In the genomic region with DNA sequence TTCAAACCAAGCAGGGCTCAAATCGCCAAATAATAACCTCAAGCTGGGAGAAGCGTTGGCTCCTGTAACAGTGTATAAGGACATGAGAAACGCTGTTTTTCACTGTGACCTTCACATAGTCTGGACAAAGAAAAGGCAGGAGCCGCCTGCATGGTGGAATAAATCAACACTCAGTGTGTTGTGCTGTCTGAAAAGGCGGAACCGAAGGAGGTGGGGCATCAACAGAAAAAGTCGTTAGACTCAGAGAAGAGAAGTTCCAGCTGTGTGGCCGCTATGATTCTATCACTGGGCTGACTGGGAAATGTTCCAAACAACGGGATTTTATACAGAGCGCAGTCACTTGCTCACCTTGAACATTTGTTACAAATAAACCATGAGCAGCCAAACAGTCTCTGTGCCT, we compare ENCODE assay signal across 8 mouse cellular contexts.
DNase-seq lines count a peak whose midpoint lies in the region; ATAC-seq and TF ChIP-seq lines count a peak whose summit lies in the region.

No protein-coding gene starts in this region.

- WGBS in embryonic facial prominence, embryonic 13.5 days: 56% methylated on average over 10 of the region's 10 CpGs
- 79% methylated on average over 10 of the region's 10 CpGs for WGBS in embryonic facial prominence, embryonic 10.5 days
- 17% methylated on average over 10 of the region's 10 CpGs for WGBS in kidney, postnatal 0 days
- WGBS in neural tube, embryonic 14.5 days: 7% methylated on average over 10 of the region's 10 CpGs

- TF ChIP-seq CTCF in kidney, postnatal 0 days (IDR thresholded peaks at IDR 0.05; ENCODE audit: low read depth): no peak

- peak overlapping the region; percentile 11; the same call in 1 of the 2 replicates for H3K27ac ChIP-seq in embryonic facial prominence, embryonic 13.5 days
- no peak overlapping the region for H3K27ac ChIP-seq in embryonic facial prominence, embryonic 10.5 days (replicated peaks)
- H3K27ac ChIP-seq in kidney, postnatal 0 days: no peak overlapping the region
- no peak overlapping the region for H3K27ac ChIP-seq in neural tube, embryonic 14.5 days (ENCODE audit: low read depth, low read length)

- H3K36me3 ChIP-seq in embryonic facial prominence, embryonic 13.5 days: no peaks in the 10 kb centered on the region
- H3K36me3 ChIP-seq in embryonic facial prominence, embryonic 10.5 days (replicated peaks): no peaks in the 10 kb centered on the region
- H3K36me3 ChIP-seq in kidney, postnatal 0 days (ENCODE audit: insufficient read depth, low read length): no peaks in the 10 kb centered on the region
- no peaks in the 10 kb centered on the region for H3K36me3 ChIP-seq in neural tube, embryonic 14.5 days (ENCODE audit: control insufficient read depth, insufficient read depth, low read length)

- H3K9ac ChIP-seq in embryonic facial prominence, embryonic 13.5 days: no peak overlapping the region
- H3K9ac ChIP-seq in kidney, postnatal 0 days (ENCODE audit: low read depth, low read length): no peak overlapping the region
- H3K9ac ChIP-seq in neural tube, embryonic 14.5 days (replicated peaks; ENCODE audit: low read depth, low read length): no peak overlapping the region

- H3K4me1 ChIP-seq in embryonic facial prominence, embryonic 13.5 days: 0 out of 2 replicates have a peak, but pooled peaks cover 6% of the 10 kb centered on the region
- no peaks in the 10 kb centered on the region for H3K4me1 ChIP-seq in embryonic facial prominence, embryonic 10.5 days
- H3K4me1 ChIP-seq in kidney, postnatal 0 days (replicated peaks; ENCODE audit: insufficient read depth, low read length): no peaks in the 10 kb centered on the region
- peaks cover 3% of the 10 kb centered on the region; the same call in 1 of the 2 replicates for H3K4me1 ChIP-seq in neural tube, embryonic 14.5 days (ENCODE audit: control insufficient read depth, insufficient read depth, low read length)

- no peak for DNase-seq in embryonic facial prominence, embryonic 10.5 days (ENCODE audit: low spot score)
- peak; percentile 30 for DNase-seq in embryo, embryonic 11.5 days (ENCODE audit: low read depth, low spot score)
- peak; percentile 97 for DNase-seq in kidney, postnatal 0 days (ENCODE audit: low spot score)
- DNase-seq in retina, postnatal 1 day: no peak
- DNase-seq in B cell, adult 2 months: no peak
- no peak for DNase-seq in gastrocnemius, postnatal 14 days

- no peaks in the 10 kb centered on the region for H3K27me3 ChIP-seq in embryonic facial prominence, embryonic 13.5 days
- no peaks in the 10 kb centered on the region for H3K27me3 ChIP-seq in embryonic facial prominence, embryonic 10.5 days (replicated peaks; ENCODE audit: low read depth, poor library complexity, severe bottlenecking)
- no peaks in the 10 kb centered on the region for H3K27me3 ChIP-seq in kidney, postnatal 0 days (ENCODE audit: insufficient read depth, low read length)
- no peaks in the 10 kb centered on the region for H3K27me3 ChIP-seq in neural tube, embryonic 14.5 days (ENCODE audit: control insufficient read depth, insufficient read depth, low read length)

- H3K4me2 ChIP-seq in embryonic facial prominence, embryonic 13.5 days: peak overlapping the region; percentile 35
- H3K4me2 ChIP-seq in kidney, postnatal 0 days (ENCODE audit: low read length): peak overlapping the region; percentile 51; the same call in 1 of the 2 replicates
- H3K4me2 ChIP-seq in neural tube, embryonic 14.5 days (ENCODE audit: low read depth, low read length): peak overlapping the region; percentile 40

- ATAC-seq in embryonic facial prominence, embryonic 13.5 days (ENCODE audit: insufficient number of reproducible peaks, insufficient read depth, low FRiP score, low TSS enrichment, low read depth): no peak
- ATAC-seq in kidney, postnatal 0 days (replicated peaks; ENCODE audit: low FRiP score, low read depth): peak; percentile 89
- peak; percentile 78; the same call in 1 of the 2 replicates for ATAC-seq in neural tube, embryonic 14.5 days (ENCODE audit: low read depth)

- H3K9me3 ChIP-seq in embryonic facial prominence, embryonic 13.5 days: no peaks in the 10 kb centered on the region
- H3K9me3 ChIP-seq in embryonic facial prominence, embryonic 10.5 days: no peaks in the 10 kb centered on the region
- H3K9me3 ChIP-seq in kidney, postnatal 0 days (replicated peaks; ENCODE audit: low read length): no peaks in the 10 kb centered on the region
- H3K9me3 ChIP-seq in neural tube, embryonic 14.5 days (ENCODE audit: control insufficient read depth, low read length): no peaks in the 10 kb centered on the region

- intact Hi-C loops in gastrocnemius, postnatal 14 days (cut with DNase I; ENCODE audit: low total_unique reads): no loop called here

- H3K4me3 ChIP-seq in embryonic facial prominence, embryonic 13.5 days: no peak overlapping the region
- H3K4me3 ChIP-seq in embryonic facial prominence, embryonic 10.5 days: no peak overlapping the region
- 0 out of 2 replicates have a peak overlapping the region, but pooled peaks have one; percentile 14 for H3K4me3 ChIP-seq in kidney, postnatal 0 days (replicated peaks; ENCODE audit: low read depth, low read length)
- H3K4me3 ChIP-seq in neural tube, embryonic 14.5 days (ENCODE audit: low read depth, low read length): no peak overlapping the region

Comparison
In these comparisons a context has a peak if more than half of its experiments do, and no peak if none do; other contexts are left out.
1. DNase-seq: peak in embryo, embryonic 11.5 days (single experiment) and kidney, postnatal 0 days (single experiment); none in embryonic facial prominence, embryonic 10.5 days (single experiment), retina, postnatal 1 day (single experiment), B cell, adult 2 months (0 of 2) and gastrocnemius, postnatal 14 days (single experiment).
2. Peak in every context shown above with its lines, with median percentiles within 50 percentile points of each other: H3K4me2 ChIP-seq.